Mouse (Mus musculus): ENCODE data around the gene Krt12.

Gene Krt12

DNA sequence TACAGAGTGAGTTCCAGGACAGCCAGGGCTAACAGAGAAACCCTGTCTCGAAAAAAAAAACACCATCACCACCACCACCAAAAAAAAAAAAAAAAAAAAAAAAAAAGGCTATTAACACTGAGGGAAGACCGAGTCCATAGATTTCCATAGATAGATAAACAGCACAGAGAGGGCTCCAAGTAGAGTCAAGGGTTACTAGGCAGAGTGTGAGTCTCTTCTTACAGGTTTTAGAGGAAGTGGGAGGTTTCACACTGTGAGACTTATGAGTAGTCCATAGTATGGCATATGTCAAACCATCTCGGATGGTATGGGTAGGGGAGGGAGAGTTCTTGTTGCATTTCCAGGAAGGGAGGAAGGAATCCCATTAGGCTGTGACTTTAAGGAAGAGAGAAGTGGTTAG is 24.0 kb downstream of the Krt12 start:
- DNase-seq (ENCODE audit: low spot score) = no peak

DNA sequence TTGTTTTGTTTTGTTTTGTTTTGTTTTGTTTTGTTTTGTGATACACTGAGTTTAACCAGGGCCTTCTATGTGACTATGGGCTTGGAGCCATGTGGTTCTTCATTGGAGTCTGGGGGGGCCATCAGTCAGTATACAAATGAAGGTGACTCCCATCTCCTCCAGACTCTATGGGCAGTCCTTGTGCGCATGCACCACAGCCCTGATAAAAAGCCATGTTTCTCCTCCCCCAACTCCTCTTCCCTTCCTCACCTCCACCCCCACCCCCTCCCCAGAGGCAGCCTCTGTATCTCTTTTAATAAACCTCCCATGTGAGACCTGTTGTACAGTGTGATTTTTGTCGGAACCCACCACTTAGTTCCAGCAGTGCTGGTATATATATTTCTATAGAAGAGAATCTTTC is 25.4 kb downstream of the Krt12 start:
- DNase-seq (ENCODE audit: low spot score) = no peak

DNA sequence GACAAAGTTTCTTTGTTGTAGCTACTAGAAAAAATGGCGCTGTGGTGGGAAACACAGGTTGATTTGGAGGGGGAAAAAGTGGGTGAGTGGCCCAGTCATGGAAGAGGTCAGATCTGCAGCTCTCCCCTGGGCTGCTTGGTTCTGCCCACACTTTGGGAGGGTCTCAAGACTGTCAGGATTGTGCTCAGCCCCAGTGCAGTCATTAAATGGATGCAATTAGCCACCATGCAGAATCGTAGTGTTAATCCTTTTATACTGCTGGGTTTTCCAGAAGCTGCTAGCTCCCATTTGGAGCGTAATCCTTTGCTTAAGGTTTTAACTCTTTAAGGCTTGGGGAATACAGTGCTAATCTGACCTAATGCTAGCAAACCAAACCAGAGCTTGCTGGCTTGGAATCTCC is 26.0 kb downstream of the Krt12 start:
- no peak for DNase-seq (ENCODE audit: low spot score)

DNA sequence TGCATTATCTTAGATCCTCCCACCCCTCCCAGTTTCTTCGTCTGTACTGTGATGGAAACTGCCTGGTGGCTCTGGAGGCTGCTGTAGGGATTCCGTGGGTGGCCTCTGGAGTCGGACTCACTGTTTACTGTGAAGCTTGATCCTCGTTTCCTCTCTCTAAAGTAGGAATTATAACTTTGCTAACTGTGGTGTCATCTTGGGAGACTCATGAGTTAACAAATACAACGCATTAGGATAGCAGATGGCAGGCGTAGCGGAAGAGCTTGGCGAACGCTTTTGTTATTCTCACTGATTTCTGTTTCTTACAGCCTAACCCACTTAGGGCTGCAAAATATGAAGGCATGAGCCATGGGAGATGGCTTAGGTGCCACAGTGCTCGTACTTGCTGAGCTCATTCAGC is 29.6 kb downstream of the Krt12 start:
- no peak for DNase-seq (ENCODE audit: low spot score)

DNA sequence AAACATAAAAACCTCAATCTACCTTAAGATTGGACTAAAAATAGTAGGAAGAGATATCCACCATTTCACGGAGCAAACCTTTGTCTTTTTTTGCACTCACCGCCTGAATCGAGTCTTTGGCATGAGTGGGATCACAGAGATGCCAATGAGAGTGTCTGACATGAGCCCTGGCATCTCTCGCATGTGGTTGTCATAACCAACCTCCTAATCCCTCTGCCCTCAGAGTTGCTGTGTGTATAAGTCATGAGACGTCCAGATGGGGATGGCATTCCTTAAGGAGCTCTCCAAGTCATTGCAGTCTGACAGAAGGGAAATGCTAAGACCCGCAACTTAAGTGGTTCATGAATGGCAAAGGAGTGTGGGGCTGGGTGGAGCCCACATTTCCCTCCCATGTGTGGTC is 30.7 kb downstream of the Krt12 start:
- DNase-seq (ENCODE audit: low spot score) = no peak

DNA sequence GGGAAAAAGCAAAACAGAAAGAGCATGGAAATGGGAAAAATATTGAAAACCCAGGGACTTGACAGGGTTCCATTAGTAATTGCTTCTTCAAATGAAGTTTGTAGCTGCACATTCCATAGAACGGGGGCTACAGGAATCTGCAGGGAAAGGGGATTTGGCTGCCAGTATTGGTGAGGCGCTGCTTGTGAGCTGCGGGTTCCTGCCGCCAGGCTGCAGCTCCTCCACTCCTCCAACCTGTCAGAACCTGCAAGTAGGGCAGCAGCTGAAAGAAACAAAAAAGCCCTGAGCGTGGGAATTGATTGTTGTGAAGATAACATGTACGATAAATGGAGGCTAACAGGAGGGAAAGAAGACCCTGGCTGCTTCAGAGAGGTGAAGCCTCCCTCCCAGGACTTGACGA is 31.2 kb downstream of the Krt12 start:
- DNase-seq (ENCODE audit: low spot score) = no peak

DNA sequence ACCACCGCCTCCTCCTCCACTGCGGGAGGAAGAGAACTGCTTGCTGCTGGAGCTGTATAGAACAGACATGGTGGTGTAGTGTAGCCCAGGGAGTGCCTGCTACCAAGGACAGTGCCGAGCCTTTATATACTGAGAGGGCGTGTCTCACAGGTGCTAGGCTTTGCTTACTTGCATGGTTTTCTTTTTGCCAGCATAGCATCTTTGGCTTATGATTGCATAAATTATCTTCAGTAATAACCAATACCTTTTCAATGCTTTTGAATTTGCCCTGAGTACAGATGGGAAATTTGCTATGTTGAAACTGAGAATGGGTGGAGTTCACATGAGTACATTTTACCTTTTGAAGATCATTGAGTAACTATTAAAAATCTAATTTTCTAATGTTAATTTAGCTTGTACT is 32.8 kb downstream of the Krt12 start, which contains the start of gene Krt10:
Gene Krt10, minus strand, starts transcription at position 101 of the 400 bp plus-strand sequence.
- no peak for DNase-seq (ENCODE audit: low spot score)

DNA sequence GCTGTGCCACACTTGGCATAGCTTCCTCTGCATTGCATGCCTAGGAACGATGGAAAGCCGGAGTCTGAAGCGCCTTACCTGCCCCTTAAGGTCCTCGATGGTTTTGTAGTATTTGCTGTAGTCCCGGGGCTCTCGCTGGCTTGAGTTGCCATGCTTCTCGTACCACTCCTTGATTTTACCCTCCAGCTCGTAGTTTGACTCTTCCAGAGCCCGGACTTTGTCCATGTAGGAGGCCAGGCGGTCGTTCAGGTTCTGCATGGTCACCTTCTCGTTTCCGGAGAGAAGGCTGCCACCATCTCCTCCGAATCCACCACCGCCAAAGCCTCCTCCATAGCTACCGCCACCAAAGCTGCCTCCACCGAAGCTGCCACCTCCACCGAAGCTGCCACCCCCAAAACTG is 33.4 kb downstream of the Krt12 start:
- DNase-seq (ENCODE audit: low spot score) = no peak

DNA sequence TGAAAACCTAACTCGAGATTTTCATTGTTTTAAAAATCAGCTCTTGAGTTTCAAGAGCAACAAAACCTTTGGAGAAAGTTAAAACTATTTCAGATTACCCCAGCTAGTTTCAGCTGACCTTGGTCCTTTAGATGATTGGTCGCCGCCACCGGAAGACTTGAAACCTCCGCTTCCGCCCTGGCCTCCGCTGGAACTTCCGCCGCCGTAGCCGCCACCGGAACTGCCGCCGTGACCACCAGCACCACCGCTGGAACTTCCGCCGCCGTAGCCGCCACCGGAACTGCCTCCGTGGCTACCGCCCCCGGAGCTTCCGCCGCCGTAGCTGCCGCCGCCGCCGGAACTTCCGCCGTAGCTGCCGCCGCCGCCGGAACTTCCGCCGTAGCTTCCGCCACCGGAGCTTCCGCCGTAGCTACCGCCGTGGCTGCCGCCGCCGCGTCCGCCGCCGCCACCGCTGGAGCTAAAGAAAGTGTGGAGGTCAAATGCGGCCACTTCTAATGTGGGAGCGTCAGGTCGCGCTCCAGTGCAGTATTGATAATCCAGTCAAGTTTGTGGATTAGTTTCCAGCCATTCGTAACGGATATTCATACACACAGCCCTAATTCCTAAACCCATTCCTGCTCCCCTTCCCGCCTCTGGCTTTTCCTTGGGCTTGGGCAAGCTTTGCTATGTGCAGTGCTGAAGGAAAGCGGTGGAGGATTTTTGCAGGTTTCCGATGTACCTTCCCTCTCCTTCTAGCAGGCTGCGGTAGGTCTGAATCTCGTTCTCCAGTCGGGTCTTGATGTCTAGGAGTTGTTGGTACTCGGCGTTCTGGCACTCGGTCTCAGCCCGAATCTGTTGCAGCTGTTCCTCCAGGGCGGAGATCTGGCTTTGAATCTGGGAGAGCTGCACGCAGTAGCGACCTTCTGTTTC is 36.0 kb downstream of the Krt12 start:
- DNase-seq (ENCODE audit: low spot score) = peak; percentile 81

DNA sequence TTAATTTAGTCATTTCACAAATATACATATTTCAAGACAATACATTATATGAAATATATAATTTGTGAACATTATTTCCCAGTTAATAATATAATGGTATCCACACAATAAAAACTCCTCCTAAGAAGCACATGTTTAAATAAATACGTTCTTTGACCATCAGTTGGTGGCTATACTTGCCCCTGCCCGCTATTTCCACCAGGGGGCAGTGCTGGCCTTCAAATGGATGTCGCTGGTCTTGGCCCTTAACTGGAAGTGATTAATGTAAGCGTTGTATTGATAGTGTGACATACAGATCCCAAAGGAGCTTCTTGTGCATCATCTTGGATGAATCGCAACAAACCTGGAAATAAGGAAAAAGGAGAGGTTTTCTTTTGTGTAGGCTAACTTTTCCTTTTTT is 42.5 kb downstream of the Krt12 start:
- peak; percentile 56 for DNase-seq (ENCODE audit: low spot score)

DNA sequence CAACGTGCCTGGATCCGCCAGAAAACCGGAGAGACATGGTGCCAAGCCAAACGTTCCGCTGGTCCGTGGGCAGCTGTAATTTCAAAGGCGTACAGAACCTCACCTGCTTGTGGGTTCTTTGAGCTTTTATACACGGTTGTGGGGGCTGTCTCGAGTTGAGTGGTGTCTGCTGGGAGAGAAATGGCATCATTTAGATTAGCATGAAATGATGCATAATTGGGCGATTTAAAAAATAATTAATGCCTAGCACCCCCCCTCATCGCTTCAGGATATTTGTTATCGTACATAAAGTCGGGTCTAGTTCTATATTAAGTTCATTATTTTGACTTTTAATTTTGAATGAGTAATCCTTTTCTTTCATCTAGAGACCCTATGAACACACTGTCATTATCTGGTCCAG is 47.3 kb downstream of the Krt12 start, which contains the start of gene Krt28:
Gene Krt28, minus strand, starts transcription at position 101 of the 400 bp plus-strand sequence.
- DNase-seq (ENCODE audit: low spot score) = no peak

DNA sequence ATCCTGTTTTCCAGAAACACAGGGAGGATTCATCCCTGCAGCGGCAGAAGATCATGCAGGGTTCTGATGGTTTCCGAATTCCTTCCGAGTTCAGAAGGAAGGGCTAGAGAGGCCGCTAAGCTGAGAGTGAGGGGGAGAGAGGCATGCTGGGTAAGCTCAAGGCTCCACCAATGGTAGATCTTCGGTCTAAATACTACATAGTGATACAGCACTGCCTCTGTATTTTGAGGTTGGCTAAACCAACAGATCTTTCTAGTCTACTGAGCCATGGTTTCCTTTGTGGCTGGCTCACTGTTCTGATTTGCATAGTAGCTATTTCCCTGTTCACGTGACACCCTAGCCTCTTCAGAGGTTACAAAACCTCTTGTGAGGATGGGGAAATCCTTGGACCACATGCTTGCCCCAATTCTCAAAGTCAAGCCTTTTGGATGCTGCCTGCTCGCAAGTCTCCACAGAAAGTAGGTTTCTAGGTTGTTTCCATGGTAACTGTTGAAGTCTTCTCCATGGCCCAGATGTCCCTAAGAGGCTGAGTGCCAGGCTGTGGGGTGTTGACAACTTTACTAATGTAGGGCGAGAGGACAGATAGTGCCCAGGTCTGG is 52.1 kb downstream of the Krt12 start:
- DNase-seq (ENCODE audit: low spot score) = peak; percentile 25

DNA sequence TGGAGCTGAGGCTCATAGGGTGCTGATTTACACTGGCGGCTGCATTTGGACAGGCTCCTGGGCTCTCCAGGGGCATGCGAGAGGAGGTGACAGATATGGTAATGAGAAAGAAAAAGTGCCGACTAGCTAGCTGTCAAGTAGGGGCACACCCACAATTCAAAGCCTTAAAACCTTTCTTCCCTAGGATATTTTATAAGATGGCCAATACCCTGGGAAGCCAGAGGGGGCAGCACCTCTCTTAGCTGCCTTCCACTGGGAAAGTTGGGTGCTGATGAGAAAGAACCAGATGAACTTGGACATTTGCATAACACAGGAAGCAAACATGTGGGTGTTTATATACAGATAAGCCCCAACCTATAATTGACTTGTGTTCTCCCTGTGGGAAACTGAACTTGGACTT is 52.8 kb downstream of the Krt12 start:
- no peak for DNase-seq (ENCODE audit: low spot score)

DNA sequence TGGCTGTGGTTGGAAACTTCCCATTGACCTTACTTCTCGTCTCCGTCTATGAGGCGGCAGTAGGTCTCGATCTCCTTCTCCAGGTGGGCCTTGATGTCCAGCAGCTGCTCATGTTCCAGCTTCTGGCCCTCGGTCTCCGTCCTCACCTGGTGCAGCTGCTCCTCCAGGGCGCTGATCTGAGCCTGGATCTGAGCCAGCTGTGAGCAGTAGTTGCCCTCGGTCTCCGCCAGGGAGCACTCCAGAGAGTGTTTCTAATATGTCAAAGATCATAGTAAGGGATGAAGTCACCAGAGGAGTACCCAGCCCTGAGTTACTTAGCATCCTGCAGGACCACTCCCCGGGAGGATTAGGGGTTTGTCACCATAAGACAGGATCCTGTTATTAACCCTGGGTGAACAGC is 55.3 kb downstream of the Krt12 start:
- DNase-seq (ENCODE audit: low spot score) = no peak

Data from left cerebral cortex, adult 11 months (tissue).